8 mouse cellular contexts compared by ENCODE assay signal in the genomic region with DNA sequence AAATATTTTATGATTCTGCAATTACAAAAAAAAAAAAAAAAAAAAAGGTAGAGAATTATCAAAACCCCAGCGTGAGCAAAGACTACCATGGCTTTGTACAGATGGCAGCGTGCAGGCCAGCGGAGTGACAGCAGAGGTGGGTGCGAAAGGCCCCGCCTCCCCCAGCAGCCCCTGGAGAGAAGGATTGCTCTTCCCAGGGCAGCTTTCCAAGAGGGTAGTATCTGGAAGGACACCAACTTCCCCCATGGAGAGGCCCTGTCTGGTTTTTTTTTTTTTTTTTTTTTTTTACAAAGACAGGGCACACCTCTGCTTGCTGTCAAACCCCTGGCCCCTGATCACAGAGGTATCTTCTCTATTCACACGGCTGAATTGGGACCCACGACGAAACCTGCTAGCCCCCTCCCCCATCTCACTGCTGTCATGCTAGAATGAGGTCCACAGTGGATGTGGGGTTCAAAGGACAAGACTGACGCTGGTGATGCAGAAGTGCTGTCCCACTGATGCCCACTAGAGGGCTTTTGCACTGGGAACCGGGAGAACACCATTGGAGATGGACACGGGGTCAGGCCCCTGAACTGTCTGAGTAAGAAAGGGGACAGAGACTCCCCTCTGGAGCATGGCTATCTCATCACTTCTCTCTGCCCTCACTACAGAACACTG.
DNase-seq lines count a peak whose midpoint lies in the region; ATAC-seq and TF ChIP-seq lines count a peak whose summit lies in the region.

No protein-coding gene starts in this region.

- no peak overlapping the region for H3K27ac ChIP-seq in embryonic facial prominence, embryonic 13.5 days
- peak overlapping the region; percentile 19; the same call in 1 of the 2 replicates for H3K27ac ChIP-seq in hindbrain, embryonic 11.5 days (ENCODE audit: low read depth, low read length)
- no peak overlapping the region for H3K27ac ChIP-seq in limb, embryonic 14.5 days (replicated peaks; ENCODE audit: low read depth, low read length)
- H3K27ac ChIP-seq in neural tube, embryonic 11.5 days (ENCODE audit: low read depth, low read length): no peak overlapping the region

- no peaks in the 10 kb centered on the region for H3K9me3 ChIP-seq in embryonic facial prominence, embryonic 13.5 days
- no peaks in the 10 kb centered on the region for H3K9me3 ChIP-seq in hindbrain, embryonic 11.5 days (ENCODE audit: control insufficient read depth, low read length)
- no peaks in the 10 kb centered on the region for H3K9me3 ChIP-seq in limb, embryonic 14.5 days (ENCODE audit: control insufficient read depth, low read length)
- no peaks in the 10 kb centered on the region for H3K9me3 ChIP-seq in neural tube, embryonic 11.5 days (ENCODE audit: control insufficient read depth, low read length)

- DNase-seq in spleen, adult 18-20 months: peak; percentile 10 to 57
- DNase-seq in spleen, adult 12 weeks (ENCODE audit: low spot score): no peak
- DNase-seq in adrenal gland, postnatal 25 days: peak; percentile 61
- DNase-seq in hindbrain, embryonic 11.5 days (ENCODE audit: low spot score): peak; percentile 86
- DNase-seq in limb, embryonic 14.5 days (ENCODE audit: low spot score): peak; percentile 38
- DNase-seq in neural tube, embryonic 11.5 days (ENCODE audit: low spot score): peak; percentile 73

- peaks cover 26% of the 10 kb centered on the region for H3K4me1 ChIP-seq in embryonic facial prominence, embryonic 13.5 days
- H3K4me1 ChIP-seq in hindbrain, embryonic 11.5 days (replicated peaks; ENCODE audit: control insufficient read depth, insufficient read depth, low read length): peaks cover 16% of the 10 kb centered on the region
- H3K4me1 ChIP-seq in limb, embryonic 14.5 days (ENCODE audit: control insufficient read depth, insufficient read depth, low read length): peaks cover 35% of the 10 kb centered on the region
- peaks cover 15% of the 10 kb centered on the region for H3K4me1 ChIP-seq in neural tube, embryonic 11.5 days (ENCODE audit: control insufficient read depth, insufficient read depth, low read length)

- no peak overlapping the region for H3K9ac ChIP-seq in embryonic facial prominence, embryonic 13.5 days
- no peak overlapping the region for H3K9ac ChIP-seq in hindbrain, embryonic 11.5 days (ENCODE audit: low read depth, low read length)
- no peak overlapping the region for H3K9ac ChIP-seq in limb, embryonic 14.5 days (ENCODE audit: low read depth, low read length, severe bottlenecking)
- H3K9ac ChIP-seq in neural tube, embryonic 11.5 days (ENCODE audit: low read length): no peak overlapping the region

- H3K4me2 ChIP-seq in embryonic facial prominence, embryonic 13.5 days: no peak overlapping the region
- H3K4me2 ChIP-seq in hindbrain, embryonic 11.5 days (replicated peaks; ENCODE audit: low read depth, low read length): no peak overlapping the region
- H3K4me2 ChIP-seq in limb, embryonic 14.5 days (replicated peaks; ENCODE audit: low read depth, low read length, severe bottlenecking): no peak overlapping the region
- H3K4me2 ChIP-seq in neural tube, embryonic 11.5 days (ENCODE audit: low read depth): no peak overlapping the region

- no peak overlapping the region for H3K4me3 ChIP-seq in embryonic facial prominence, embryonic 13.5 days
- no peak overlapping the region for H3K4me3 ChIP-seq in hindbrain, embryonic 11.5 days (ENCODE audit: low read depth, low read length)
- H3K4me3 ChIP-seq in limb, embryonic 14.5 days (replicated peaks; ENCODE audit: low read length): no peak overlapping the region
- no peak overlapping the region for H3K4me3 ChIP-seq in neural tube, embryonic 11.5 days (ENCODE audit: low read depth, low read length)

- no peak for TF ChIP-seq POLR2A in limb, embryonic 14.5 days (IDR thresholded peaks at IDR 0.05; ENCODE audit: borderline replicate concordance, extremely low read depth, insufficient read depth, insufficient read length)

- WGBS in embryonic facial prominence, embryonic 13.5 days: 40% methylated on average over 11 of the region's 11 CpGs
- 30% methylated on average over 11 of the region's 11 CpGs for WGBS in hindbrain, embryonic 11.5 days
- WGBS in limb, embryonic 14.5 days: 45% methylated on average over 11 of the region's 11 CpGs
- 40% methylated on average over 11 of the region's 11 CpGs for WGBS in neural tube, embryonic 11.5 days

- H3K36me3 ChIP-seq in embryonic facial prominence, embryonic 13.5 days: no peaks in the 10 kb centered on the region
- H3K36me3 ChIP-seq in hindbrain, embryonic 11.5 days (ENCODE audit: control insufficient read depth, insufficient read depth, low read length): no peaks in the 10 kb centered on the region
- no peaks in the 10 kb centered on the region; the same call in 1 of the 2 replicates for H3K36me3 ChIP-seq in limb, embryonic 14.5 days (ENCODE audit: control insufficient read depth, insufficient read depth, low read length)
- no peaks in the 10 kb centered on the region for H3K36me3 ChIP-seq in neural tube, embryonic 11.5 days (ENCODE audit: control insufficient read depth, insufficient read depth, low read length)

- H3K27me3 ChIP-seq in embryonic facial prominence, embryonic 13.5 days: peaks cover 51% of the 10 kb centered on the region
- H3K27me3 ChIP-seq in hindbrain, embryonic 11.5 days (ENCODE audit: control insufficient read depth, insufficient read depth, low read length): 0 out of 2 replicates have a peak, but pooled peaks cover 2% of the 10 kb centered on the region
- H3K27me3 ChIP-seq in limb, embryonic 14.5 days (ENCODE audit: control insufficient read depth, insufficient read depth, low read length): no peaks in the 10 kb centered on the region
- no peaks in the 10 kb centered on the region for H3K27me3 ChIP-seq in neural tube, embryonic 11.5 days (ENCODE audit: control insufficient read depth, insufficient read depth, low read length)

- 0 out of 2 replicates have a peak, but pooled peaks have one; percentile 38 for ATAC-seq in embryonic facial prominence, embryonic 13.5 days (ENCODE audit: insufficient number of reproducible peaks, insufficient read depth, low FRiP score, low TSS enrichment, low read depth)
- 0 out of 2 replicates have a peak, but pooled peaks have one; percentile 25 for ATAC-seq in hindbrain, embryonic 11.5 days (ENCODE audit: low FRiP score)
- ATAC-seq in limb, embryonic 14.5 days (ENCODE audit: low FRiP score, low read depth): 0 out of 2 replicates have a peak, but pooled peaks have one; percentile 27
- ATAC-seq in neural tube, embryonic 11.5 days (ENCODE audit: insufficient read depth, low FRiP score, low TSS enrichment): no peak
- no peak for ATAC-seq in inflammation-experienced regulatory T-cells, adult 6 months

Comparison
In these comparisons a context has a peak if more than half of its experiments do, and no peak if none do; other contexts are left out.
1. ATAC-seq: peak in embryonic facial prominence, embryonic 13.5 days (single experiment), hindbrain, embryonic 11.5 days (single experiment) and limb, embryonic 14.5 days (single experiment); none in neural tube, embryonic 11.5 days (single experiment) and inflammation-experienced regulatory T-cells, adult 6 months (single experiment).